Mouse (Mus musculus) heart, postnatal 0 days (tissue): ENCODE measurements at regions not wholly inside any gene's neighbourhood (a gene's known extent, or its start where the extent isn't known, plus 50 kb on each side); places are given as distances from the start of the nearest gene placed in this dataset.

ENCODE experiments used
- CTCF ChIP-seq: IDR thresholded peaks from 2 replicates; pipeline ENCODE4 v1.5.1; 2016; ENCODE audit warnings: antibody characterized with exemption, control low read depth, low read depth
- EP300 ChIP-seq: IDR thresholded peaks from 2 replicates; pipeline ENCODE4 v1.6.1; 2016; ENCODE audit warnings: antibody characterized with exemption, low read depth

- TF ChIP-seq CTCF (no peak), EP300 (no peak)
Observed at GRCm38 (mm10) chr16:65469681-65470080, 50.6 kb upstream of the Pou1f1 start.
